Mouse (Mus musculus) liver, embryonic 16.5 days (tissue): ENCODE measurements around the gene Gm42906. TPM values are rescaled to one million over a fixed set of nuclear protein-coding genes. Genes with fewer than 3 reads are reported as not detected.

ENCODE experiments used
- ATAC-seq: fragments of 200-750 bp; cut with Nextera tagmentation; 2 replicates; pipeline ENCODE4 v1.8.0; 2017; ENCODE audit warnings: low read depth, mild to moderate bottlenecking, moderate number of reproducible peaks, moderate library complexity
- H3K27ac ChIP-seq: fragments of 300-500 bp; sonication (generic); 2 replicates; pipeline ENCODE4 v1.5.1; 2014; ENCODE audit warnings: mild to moderate bottlenecking, low read length
- H3K27me3 ChIP-seq: fragments of 300-500 bp; sonication (generic); 2 replicates; pipeline ENCODE4 v1.6.1; 2014; ENCODE audit warnings: low read depth, low read length, mixed read lengths; ENCODE audit not compliant: control insufficient read depth, insufficient read depth
- H3K36me3 ChIP-seq: fragments of 300-500 bp; sonication (generic); 2 replicates; pipeline ENCODE4 v1.6.1; 2014; ENCODE audit warnings: mild to moderate bottlenecking; ENCODE audit not compliant: control insufficient read depth, insufficient read depth
- H3K4me1 ChIP-seq: fragments of 300-500 bp; sonication (generic); 2 replicates; pipeline ENCODE4 v1.6.1; 2014; ENCODE audit warnings: low read depth, low read length, mixed read lengths; ENCODE audit not compliant: control insufficient read depth
- H3K4me2 ChIP-seq: fragments of 300-500 bp; sonication (generic); 2 replicates; pipeline ENCODE4 v1.6.1; 2014; ENCODE audit warnings: low read depth, low read length, mixed read lengths
- H3K4me3 ChIP-seq: fragments of 300-500 bp; sonication (generic); 2 replicates; pipeline ENCODE4 v1.5.1; 2014; ENCODE audit warnings: low read depth, mild to moderate bottlenecking, low read length
- H3K9ac ChIP-seq: fragments of 300-500 bp; sonication (generic); 2 replicates; pipeline ENCODE4 v1.6.1; 2014; ENCODE audit warnings: low read depth, low read length
- H3K9me3 ChIP-seq: fragments of 300-500 bp; sonication (generic); replicated peaks from 2 replicates; pipeline ENCODE4 v1.6.1; 2016; ENCODE audit warnings: low read length; ENCODE audit not compliant: control insufficient read depth
- WGBS: fragments of 180-500 bp; shearing (Covaris S2); extraction: QIAGEN DNeasy Blood & Tissue Kit; methylation state at CpG from one replicate; pipeline ENCODE4 v1.1.7; 2014; ENCODE audit not compliant: insufficient replicate concordance; 5-methylcytosine and 5-hydroxymethylcytosine counted together
- polyA plus RNA-seq: library from polyadenylated mRNA; unstranded; fragments of >200 nt; fragmentation: Nextera tagmentation; extraction: Ambion mirVana; gene quantifications from 2 replicates; pipeline ENCODE4 v1.2.1, GENCODE M21; 2015

Gm42906 gene
- polyA plus RNA-seq, 1 experiment from 2014 or later: not detected

DNA sequence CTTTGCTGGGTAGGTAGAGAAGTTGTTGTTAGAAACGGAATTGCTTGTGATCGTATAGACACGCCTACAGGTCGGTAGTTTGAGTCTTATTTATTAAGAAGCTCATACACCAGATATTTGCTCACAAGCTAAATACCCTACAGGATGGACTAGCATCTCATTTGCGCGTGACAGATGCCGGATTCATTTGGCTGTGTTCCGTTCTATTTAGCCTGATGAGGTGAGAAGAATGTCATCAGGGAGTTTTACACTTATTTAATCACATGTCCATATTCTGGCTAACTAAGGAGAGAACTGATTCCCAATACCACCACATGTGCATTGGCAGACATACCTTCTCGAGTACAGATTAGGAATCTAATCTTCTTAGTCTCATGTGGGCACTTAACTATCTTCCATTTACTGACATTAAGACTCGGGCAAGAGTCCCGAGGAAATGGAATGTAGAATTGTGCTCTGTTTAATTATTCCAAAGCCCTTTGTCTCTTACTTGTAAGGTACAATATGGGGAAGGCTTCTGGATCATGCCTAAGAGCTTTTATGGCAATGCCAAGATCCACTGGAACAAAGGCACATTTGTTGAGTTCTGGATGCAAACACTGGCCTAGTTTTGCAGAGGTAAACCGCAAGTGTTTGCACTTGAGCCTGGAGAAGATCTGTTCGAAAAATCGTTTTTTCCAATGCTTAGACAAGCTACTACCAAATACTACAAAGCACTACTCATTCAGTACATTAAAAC lies 160.9 kb downstream of the Gm42906 start:
- Histone ChIP-seq H3K27ac (no peak overlapping the region), H3K36me3 (no peaks in the 10 kb centered on the region), H3K27me3 (no peaks in the 10 kb centered on the region), H3K4me1 (no peaks in the 10 kb centered on the region), H3K4me3 (no peak overlapping the region), H3K9me3 (no peaks in the 10 kb centered on the region), H3K9ac (no peak overlapping the region), H3K4me2 (no peak overlapping the region)
- no peak for ATAC-seq
- 67% methylated on average over 14 of the region's 14 CpGs for WGBS

DNA sequence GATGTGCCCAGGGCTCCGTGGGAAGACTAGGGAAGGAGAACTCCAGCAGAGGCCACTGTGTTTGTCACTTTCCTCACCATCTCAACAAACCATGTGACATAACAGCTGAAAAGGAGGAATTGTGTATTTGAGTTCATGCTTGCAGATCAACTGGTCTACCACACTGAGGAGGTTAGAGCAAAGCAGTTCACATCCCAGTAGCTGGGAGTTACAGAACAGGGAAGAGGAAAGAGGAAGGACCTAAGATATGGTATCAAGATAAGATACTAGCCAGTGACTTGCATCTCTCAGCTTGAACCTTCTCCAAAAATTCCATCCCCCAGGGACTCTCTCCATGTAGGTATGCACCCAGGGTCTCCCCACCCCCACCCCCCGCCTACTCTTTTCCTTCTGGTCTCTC lies 166.4 kb downstream of the Gm42906 start:
- Histone ChIP-seq H3K27ac (no peak overlapping the region), H3K9ac (no peak overlapping the region), H3K4me3 (no peak overlapping the region), H3K4me2 (no peak overlapping the region), H3K36me3 (no peaks in the 10 kb centered on the region), H3K27me3 (no peaks in the 10 kb centered on the region), H3K9me3 (no peaks in the 10 kb centered on the region), H3K4me1 (no peaks in the 10 kb centered on the region)
- ATAC-seq: no peak
- WGBS: 42% methylated on average over 2 of the region's 2 CpGs

DNA sequence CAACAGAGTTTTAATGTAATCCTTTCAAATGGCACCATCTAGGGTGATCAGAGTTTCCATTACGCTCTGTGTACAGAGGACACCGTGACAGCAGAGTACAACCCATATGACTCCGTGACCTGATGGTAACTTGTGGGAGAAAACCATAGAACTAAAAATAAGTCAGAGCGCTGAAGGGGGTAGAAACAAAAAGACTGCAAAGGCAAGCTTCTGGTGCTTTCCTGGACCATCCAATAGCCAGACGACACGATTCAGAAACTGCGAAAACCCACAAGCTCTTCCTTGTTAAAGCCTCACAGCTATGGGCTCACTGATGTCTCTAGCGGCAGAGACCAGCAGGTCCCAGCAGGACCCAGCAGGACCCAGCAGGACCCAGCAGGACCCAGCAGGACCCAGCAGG lies 175.8 kb downstream of the Gm42906 start:
- H3K4me3 ChIP-seq: no peak overlapping the region
- H3K4me2 ChIP-seq: no peak overlapping the region
- no peak overlapping the region for H3K9ac ChIP-seq
- no peaks in the 10 kb centered on the region for H3K27me3 ChIP-seq
- peaks cover 11% of the 10 kb centered on the region for H3K4me1 ChIP-seq
- ATAC-seq: no peak
- H3K36me3 ChIP-seq: no peaks in the 10 kb centered on the region
- 71% methylated on average over 8 of the region's 8 CpGs for WGBS
- no peak overlapping the region for H3K27ac ChIP-seq
- no peaks in the 10 kb centered on the region for H3K9me3 ChIP-seq

GRCm38 (mm10) chr5:151251656-151252055 lies 176.3 kb downstream of the Gm42906 start:
- Histone ChIP-seq H3K9ac (no peak overlapping the region), H3K4me1 (peaks cover 17% of the 10 kb centered on the region), H3K27me3 (no peaks in the 10 kb centered on the region), H3K4me2 (no peak overlapping the region), H3K27ac (no peak overlapping the region), H3K36me3 (no peaks in the 10 kb centered on the region), H3K9me3 (no peaks in the 10 kb centered on the region), H3K4me3 (no peak overlapping the region)
- 75% methylated on average over 8 of the region's 8 CpGs for WGBS
- ATAC-seq: no peak

DNA sequence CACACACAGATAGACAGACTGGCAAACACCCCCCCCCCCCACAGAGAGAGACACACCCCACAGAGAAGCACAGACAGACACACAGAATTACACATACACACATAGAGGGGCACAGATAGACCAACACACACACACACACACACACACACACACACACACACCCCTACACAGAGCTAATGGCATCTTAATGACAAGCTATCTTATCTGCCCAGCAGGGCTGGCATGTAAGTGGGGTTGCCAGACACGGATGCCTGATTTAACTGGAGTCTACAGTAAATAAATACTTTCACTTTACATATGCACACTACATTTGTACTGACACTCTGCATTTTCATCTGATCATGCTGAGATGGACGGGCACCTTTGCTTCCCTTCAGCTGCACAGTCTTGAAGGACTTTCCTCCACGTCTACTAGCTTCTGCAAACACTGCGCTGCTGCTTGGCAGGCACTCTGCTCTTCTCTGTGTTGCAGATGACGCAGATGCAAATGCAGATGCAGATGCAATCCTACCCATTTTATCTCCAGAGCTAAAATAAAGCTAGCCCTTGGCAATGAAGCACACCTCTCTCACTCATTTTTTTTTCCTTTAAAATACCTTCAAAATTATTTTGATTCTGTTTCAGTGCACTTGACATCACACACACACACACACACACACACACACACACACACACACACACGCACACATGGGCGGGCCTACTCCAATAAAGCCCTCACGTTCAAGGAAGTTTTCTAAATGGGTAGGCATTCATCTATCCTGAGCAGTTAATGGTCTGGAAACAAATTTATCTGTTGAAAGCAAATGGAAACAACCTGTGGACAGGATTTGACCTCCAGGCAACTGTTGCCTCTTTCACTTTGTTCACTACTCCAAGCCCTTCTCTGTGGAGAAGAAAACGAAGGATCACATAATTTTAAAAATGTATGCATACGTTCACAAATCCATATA lies 179.0 kb downstream of the Gm42906 start:
- Histone ChIP-seq H3K36me3 (no peaks in the 10 kb centered on the region), H3K27ac (peak overlapping the region; percentile 65), H3K4me3 (peak overlapping the region; percentile 7; the same call in 1 of the 2 replicates), H3K9me3 (no peaks in the 10 kb centered on the region), H3K4me1 (peaks cover 21% of the 10 kb centered on the region), H3K27me3 (no peaks in the 10 kb centered on the region), H3K9ac (no peak overlapping the region), H3K4me2 (peak overlapping the region; percentile 43)
- 56% methylated on average over 10 of the region's 10 CpGs for WGBS
- peak; percentile 91 for ATAC-seq

- Histone ChIP-seq H3K9me3 (no peaks in the 10 kb centered on the region), H3K27me3 (no peaks in the 10 kb centered on the region), H3K9ac (0 out of 2 replicates have a peak overlapping the region, but pooled peaks have one; percentile 6), H3K4me1 (peaks cover 21% of the 10 kb centered on the region), H3K4me2 (peak overlapping the region; percentile 43), H3K36me3 (no peaks in the 10 kb centered on the region), H3K4me3 (no peak overlapping the region), H3K27ac (peak overlapping the region; percentile 65)
- ATAC-seq: no peak
- WGBS: 77% methylated on average over 2 of the region's 2 CpGs
These were observed 179.9 kb downstream of the Gm42906 start for GRCm38 (mm10) chr5:151248084-151248483.

DNA sequence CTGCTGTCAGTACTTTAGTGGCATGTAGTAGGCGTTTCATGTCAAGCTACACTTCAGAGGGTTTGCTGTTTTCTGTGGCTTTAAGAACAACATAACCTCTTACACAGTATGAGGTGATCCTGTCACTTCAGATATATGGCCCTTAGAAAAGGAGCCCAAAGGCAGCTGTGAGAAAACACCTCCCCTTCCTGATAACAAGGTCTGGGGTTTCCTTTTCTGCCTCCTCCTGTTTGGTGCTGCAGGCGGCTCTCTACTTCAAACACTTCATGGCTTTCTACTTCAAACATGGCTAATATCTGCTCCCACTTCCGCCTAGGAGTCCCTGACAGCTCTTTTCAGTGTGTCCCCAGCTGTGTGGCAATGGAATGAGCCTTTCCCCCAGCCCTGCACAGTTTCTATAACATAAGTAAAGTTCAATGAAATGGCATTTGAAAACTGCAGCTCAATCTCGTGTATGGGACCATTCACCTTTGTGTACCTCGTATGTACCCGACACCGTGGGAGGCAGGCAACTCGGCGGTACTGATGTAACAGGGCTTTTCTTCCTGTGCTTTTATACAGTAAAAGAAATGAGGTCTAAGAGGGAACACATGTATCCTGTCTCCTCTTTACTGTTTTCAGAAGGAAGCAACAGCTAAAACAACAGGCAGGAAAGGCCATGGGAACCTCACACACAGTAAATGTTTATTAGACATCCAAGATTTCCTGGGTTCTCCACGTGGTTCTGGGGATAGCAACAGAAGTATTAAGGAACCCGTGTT lies 180.7 kb downstream of the Gm42906 start:
- Histone ChIP-seq H3K36me3 (no peaks in the 10 kb centered on the region), H3K4me2 (peak overlapping the region; percentile 30; the same call in 1 of the 2 replicates), H3K4me3 (no peak overlapping the region), H3K4me1 (peaks cover 21% of the 10 kb centered on the region), H3K27ac (peak overlapping the region; percentile 65), H3K27me3 (no peaks in the 10 kb centered on the region), H3K9ac (no peak overlapping the region), H3K9me3 (no peaks in the 10 kb centered on the region)
- peak; percentile 19; the same call in 1 of the 2 replicates for ATAC-seq
- 25% methylated on average over 11 of the region's 11 CpGs for WGBS

DNA sequence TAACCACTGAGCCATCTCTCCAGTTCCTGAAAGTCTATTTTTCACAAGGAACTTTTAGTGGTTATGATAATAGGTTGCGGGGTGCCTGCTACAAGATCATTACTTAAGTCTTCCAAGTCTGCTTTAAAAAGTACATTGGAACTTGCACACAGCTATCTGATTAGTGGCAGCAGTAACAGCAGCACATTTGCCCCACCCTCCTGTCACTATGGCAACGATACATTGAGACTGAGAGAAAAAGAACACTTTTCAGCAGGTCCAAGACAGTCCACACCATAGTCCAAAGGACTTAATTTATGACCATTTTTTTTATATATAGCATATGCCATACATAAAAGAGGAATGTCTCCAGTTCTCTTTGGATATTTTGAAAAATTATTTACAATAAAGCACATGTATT lies 181.7 kb downstream of the Gm42906 start:
- H3K27ac ChIP-seq: no peak overlapping the region
- 45% methylated on average over 2 of the region's 2 CpGs for WGBS
- H3K36me3 ChIP-seq: no peaks in the 10 kb centered on the region
- no peaks in the 10 kb centered on the region for H3K9me3 ChIP-seq
- no peaks in the 10 kb centered on the region for H3K27me3 ChIP-seq
- H3K9ac ChIP-seq: no peak overlapping the region
- no peak overlapping the region for H3K4me2 ChIP-seq
- no peak overlapping the region for H3K4me3 ChIP-seq
- ATAC-seq: no peak
- peaks cover 21% of the 10 kb centered on the region for H3K4me1 ChIP-seq
